Comparison of ENCODE assay signal across 16 mouse cellular contexts in genomic region chr2:148419776-148420175, GRCm38 (mm10). TPM values are rescaled to one million over a fixed set of nuclear protein-coding genes. Genes with fewer than 3 reads are reported as not detected.
"Had no signal": no experiment of that assay in that cellular context is flagged by ENCODE, and none has a peak within 500 bp of the region (broad histone marks: within the 10 kb centered on the region; RNA-seq: fewer than 3 reads in every experiment).

No protein-coding gene starts in this region.

- H3K4me1 ChIP-seq: limb, embryonic 12.5 days; limb, embryonic 15.5 days; liver, embryonic 12.5 days; liver, embryonic 15.5 days had no signal

- H3K9ac ChIP-seq: limb, embryonic 12.5 days; limb, embryonic 15.5 days; liver, embryonic 12.5 days; liver, embryonic 15.5 days had no signal

- H3K27ac ChIP-seq: limb, embryonic 12.5 days; limb, embryonic 15.5 days; liver, embryonic 12.5 days; liver, embryonic 15.5 days had no signal

- H3K9me3 ChIP-seq: limb, embryonic 12.5 days; limb, embryonic 15.5 days; liver, embryonic 12.5 days; liver, embryonic 15.5 days had no signal

- H3K4me3 ChIP-seq: limb, embryonic 12.5 days; limb, embryonic 15.5 days; liver, embryonic 12.5 days; liver, embryonic 15.5 days had no signal

- ATAC-seq: inflammation-experienced regulatory T-cells, adult 6 months; intestine, embryonic 16.5 days; liver, embryonic 12.5 days had no signal

- H3K27me3 ChIP-seq: limb, embryonic 12.5 days; limb, embryonic 15.5 days; liver, embryonic 12.5 days; liver, embryonic 15.5 days had no signal

- H3K4me2 ChIP-seq: limb, embryonic 12.5 days; limb, embryonic 15.5 days; liver, embryonic 12.5 days; liver, embryonic 15.5 days; midbrain, embryonic 11.5 days had no signal

- H3K36me3 ChIP-seq: limb, embryonic 12.5 days; limb, embryonic 15.5 days; liver, embryonic 12.5 days; liver, embryonic 15.5 days had no signal

- DNase-seq: kidney, adult 18-20 months; kidney, adult 9 months; kidney, postnatal 14 days; kidney, postnatal 4 days; left cerebral cortex, postnatal 4 days; lung, postnatal 4 days; midbrain, embryonic 14.5 days; thymus, postnatal 25 days had no signal

RNA-seq across cellular contexts. Expression of gene Sstr4, which starts 24.6 kb away (rescaled TPM):
- polyA plus RNA-seq: inflammation-experienced regulatory T-cells, adult 6 months; liver, embryonic 15.5 days; thymus, postnatal 0 days had no signal
